Mouse (Mus musculus) granulocyte monocyte progenitor cell, adult 5-6 weeks (primary cell): Measurements from ENCODE around the gene Hhipl1. TPM values are rescaled to one million over a fixed set of nuclear protein-coding genes. Genes with fewer than 3 reads are reported as not detected.

ENCODE experiments used
- ATAC-seq: replicated peaks from 2 replicates; pipeline ENCODE4 v1.8.0; 2016; ENCODE audit warnings: mild to moderate bottlenecking, moderate TSS enrichment, inconsistent platforms; ENCODE audit not compliant: poor library complexity, severe bottlenecking
- total RNA-seq, 2 experiments: library from RNA; stranded (forward) in 1 of 2; stranded (reverse) in 1 of 2; fragments of 200-712, 200-1000 nt in 1 of 2; fragments of >200 nt in 1 of 2; fragmentation: Nextera tagmentation in 1 of 2; gene quantifications; 2 replicates each; pipeline ENCODE4 v1.2.3; 2014 to 2017

Gene Hhipl1
- total RNA-seq, 2 experiments from 2014 or later, result not detected

- no peak for ATAC-seq
Measured at GRCm38 (mm10) chr12:108350931-108351330, 44.9 kb downstream of the Hhipl1 start.

DNA sequence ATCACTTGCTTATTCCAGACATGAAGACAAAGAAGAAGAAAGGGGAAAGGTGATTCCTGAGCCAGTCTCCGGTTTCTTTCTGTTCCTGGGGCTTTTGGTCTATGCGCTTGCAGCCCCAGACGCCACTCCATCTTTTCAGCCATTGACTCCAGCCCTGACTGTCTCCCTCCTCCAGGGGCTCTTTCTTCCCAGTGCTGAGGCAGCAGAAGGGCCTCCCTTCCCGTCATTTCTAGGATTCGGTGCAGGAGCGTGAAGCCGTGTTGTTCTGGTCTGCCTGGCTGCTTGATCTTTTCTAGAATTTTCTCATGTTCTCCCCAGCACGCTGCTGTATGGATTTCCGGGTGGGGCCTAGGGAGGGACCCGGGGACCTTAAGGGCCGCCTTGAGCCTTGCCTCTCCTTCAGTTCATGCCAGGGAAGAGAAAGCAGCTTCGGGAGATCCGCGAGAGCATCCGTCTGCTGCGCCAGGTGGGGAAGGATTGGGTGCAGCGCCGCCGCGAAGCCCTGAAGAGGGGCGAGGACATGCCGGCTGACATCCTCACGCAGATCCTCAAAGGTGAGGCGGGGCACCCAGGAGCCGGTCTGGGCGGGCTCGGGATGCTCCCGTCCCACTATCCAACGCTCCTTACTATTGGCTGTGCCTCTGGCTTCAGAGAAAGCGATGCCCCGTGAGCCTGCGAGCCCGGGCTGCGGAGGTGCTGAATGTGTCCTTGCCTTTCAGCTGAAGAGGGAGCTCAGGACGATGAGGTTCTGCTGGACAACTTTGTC lies 46.5 kb downstream of the Hhipl1 start:
- no peak for ATAC-seq

- no peak for ATAC-seq
Measured at GRCm38 (mm10) chr12:108354284-108354683, 48.2 kb downstream of the Hhipl1 start.

- no peak for ATAC-seq
Measured at GRCm38 (mm10) chr12:108355271-108355670, 49.2 kb downstream of the Hhipl1 start.

GRCm38 (mm10) chr12:108355986-108356385 lies 49.9 kb downstream of the Hhipl1 start:
- ATAC-seq, result no peak

DNA sequence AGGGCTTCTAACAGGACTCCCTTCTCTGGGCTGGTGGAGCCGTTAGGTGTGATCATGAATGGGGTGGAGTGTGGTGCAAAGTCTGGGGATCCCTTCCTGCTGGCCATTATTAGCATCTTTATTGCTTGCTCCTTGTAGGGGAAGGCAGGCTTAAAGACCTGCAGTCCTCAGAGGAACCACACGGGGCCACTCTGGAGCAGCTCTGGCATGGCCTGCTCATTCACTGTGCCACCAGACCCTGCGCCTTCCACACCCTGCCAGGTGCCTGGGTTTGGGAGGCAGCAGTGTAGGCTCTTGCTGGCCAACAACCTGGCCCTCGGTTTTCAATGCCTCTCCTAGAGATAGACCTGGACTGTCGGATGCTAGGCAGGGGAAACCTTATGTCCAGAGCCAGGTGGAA lies 57.7 kb downstream of the Hhipl1 start:
- peak; percentile 91 for ATAC-seq

DNA sequence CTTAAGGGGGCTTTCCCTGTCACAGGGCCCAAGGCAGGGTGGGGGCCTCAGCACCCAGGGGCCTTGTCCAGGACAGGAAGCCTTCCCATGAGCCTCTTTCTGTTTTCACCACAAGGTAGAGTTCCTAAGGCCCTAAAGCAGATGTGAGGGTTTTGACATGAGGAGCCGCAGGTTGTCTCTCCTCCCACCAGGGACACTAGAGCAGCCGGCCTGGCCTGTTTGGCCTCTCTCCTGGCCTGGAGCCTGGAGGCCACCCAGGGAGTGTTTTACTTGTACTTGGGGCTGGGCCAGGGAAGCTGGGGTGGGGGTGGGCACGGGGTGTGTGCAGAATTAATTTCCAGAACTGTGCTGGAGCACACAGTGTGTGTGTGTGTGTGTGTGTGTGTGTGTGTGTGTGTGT lies 59.3 kb downstream of the Hhipl1 start:
- no peak for ATAC-seq

DNA sequence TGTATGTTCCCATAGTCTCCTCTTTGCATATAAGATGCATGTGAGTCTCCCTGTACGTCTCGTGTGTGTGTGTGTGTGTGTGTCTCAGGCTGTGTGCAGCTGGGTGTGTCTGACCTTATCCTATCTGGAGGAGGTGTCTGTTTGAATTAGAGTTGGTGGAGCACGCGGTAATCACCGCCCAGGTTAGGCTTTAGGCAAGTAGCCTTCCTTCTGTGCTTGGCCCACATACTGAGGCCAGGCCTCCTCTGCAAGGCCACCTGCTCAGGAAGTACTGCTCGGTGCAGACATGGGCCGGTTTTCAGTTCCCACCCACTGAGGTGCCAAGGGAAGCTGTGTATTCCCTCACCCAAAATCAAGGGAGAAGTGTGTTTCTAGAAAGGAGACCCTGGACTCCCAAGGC lies 59.8 kb downstream of the Hhipl1 start:
- ATAC-seq, result no peak

DNA sequence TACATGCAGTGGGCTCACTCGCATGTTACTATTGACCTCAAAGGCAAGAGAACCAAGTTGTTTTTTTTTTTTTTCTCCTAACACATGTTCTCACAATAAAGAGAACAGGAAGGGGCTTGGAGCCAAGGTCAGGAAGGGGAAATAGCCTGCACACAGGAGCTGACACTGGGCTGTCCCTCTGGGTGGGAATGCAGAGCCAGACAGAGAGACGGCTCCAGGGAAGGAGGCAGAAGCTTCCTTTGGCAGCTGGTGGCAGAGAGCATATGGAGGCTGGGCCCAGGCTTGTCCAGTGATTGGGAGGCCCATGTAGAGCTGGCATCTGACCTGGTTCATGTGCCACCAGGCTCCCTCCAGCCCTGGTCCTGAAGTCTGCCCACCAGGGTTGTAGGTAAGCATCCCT lies 61.8 kb downstream of the Hhipl1 start:
- no peak for ATAC-seq

GRCm38 (mm10) chr12:108368921-108369320 lies 62.9 kb downstream of the Hhipl1 start:
- ATAC-seq, result no peak

DNA sequence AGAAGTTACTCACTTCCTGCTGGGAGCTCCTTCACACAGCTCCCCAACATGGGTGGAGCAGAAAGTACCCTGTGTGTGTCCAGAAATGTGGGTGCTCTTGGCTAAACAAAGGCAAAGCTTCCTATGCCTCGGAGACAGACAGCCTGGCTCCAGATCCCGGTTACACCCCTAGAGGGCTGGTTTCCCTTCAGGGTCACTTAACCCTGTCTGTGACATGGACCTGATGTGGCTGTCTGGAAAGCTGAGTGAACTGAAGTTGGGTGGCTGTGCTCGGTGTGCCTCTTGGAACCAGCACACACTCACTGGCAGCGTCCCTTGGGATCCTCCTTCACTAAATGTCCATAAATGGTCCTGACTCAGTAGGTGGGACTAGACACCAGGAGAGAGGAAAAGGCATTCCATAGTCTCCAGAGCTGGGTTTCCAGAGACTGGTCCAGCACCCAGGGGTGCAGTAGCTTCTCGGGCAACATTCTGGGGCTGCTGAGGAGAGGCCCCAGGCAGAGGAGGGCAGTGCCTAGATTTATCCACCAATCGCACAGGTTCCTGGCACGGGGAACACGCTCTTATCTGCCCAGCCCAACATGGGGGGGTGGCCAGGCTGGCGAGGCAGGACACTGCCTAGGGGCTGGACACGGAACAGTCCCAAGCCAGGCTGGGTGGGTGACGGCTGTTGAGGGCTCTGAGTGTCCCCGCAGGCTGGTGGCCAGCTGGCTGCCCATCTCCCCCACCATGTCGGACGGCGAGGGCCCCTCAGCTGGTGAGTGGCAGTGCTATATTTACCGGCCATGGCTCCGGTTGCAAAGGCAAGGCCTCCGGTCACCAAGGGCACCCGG lies 64.7 kb downstream of the Hhipl1 start, which contains the start of gene Eml1:
Gene Eml1, plus strand, starts transcription at position 362 of the 833 bp plus-strand sequence.
- ATAC-seq, result no peak; the same call in 1 of the 2 replicates

DNA sequence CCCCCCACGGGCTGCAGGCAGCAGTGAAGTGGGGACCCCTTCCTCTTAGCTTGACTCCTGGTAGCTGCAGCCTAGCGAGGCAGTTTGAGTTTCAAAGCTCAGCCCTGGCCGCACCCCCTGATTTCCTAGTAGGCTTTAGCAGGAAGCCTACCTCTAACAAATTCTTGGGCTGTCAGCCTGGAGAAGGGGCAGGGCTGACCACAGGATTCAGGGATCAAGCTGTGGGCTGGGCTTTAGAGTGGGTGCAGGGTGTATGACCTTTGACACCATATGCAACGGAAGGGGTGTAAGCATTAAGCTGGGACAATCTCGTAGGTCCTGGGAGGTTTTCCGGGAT lies 65.3 kb downstream of the Hhipl1 start:
- no peak for ATAC-seq

DNA sequence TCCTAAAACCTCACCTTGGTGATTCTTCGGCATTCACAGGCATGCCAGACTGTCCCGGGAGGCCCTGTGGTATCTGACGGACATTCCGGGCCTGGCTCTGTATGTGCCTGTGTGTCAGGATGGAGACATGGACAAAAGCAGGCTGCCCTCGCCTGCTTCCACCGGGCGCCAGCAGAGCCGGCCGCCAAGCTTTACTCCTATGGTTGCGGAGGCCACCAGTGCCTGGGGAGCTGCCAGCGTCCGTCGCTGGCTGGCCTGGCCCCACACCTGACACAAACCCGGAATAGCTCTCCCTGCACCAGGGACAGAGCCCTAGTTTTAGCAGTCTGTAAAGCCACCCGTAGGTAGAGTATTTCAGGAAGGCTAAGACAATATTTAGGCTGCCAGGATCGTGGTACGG lies 66.2 kb downstream of the Hhipl1 start:
- no peak for ATAC-seq

DNA sequence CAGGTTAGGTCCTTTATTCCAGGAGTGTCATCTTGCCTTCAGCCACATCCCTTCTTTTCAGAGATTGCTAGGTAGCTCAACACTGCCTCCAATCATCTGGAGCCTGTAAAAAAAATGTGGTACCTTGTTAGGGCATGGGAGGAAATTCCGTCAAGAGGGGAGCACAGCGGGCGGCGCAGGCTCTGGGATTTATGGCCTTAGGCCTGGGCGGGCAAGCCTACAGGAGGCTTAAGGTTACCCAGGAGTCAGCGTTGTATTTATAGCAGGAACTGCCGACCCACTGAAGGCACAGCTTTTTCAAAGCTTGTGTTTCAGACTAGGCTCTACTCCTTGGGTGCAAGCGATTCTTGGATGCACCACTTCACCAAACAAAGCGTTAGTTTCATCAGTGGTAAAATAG lies 67.5 kb downstream of the Hhipl1 start:
- no peak for ATAC-seq

- no peak for ATAC-seq
Measured at GRCm38 (mm10) chr12:108374689-108375088, 68.6 kb downstream of the Hhipl1 start.

GRCm38 (mm10) chr12:108378379-108379133 lies 72.5 kb downstream of the Hhipl1 start:
- no peak for ATAC-seq

Other genes with a start within 250 kb of the Hhipl1 start
- 52.4 and 54.4 TPM in 2 replicates for gene Setd3, start 127.0 kb upstream of the Hhipl1 start, total RNA-seq (2014; fragmentation: Nextera tagmentation)
- 72.8 and 78.1 TPM in 2 replicates for gene Setd3, start 127.0 kb upstream of the Hhipl1 start, total RNA-seq (2017)
- gene Ccnk, start 126.7 kb upstream of the Hhipl1 start, total RNA-seq (2014; fragmentation: Nextera tagmentation), result 62.2 and 74.2 TPM in 2 replicates
- gene Ccnk, start 126.7 kb upstream of the Hhipl1 start, total RNA-seq (2017), result 7.4 and 15.4 TPM in 2 replicates
- 0.95 and 1.7 TPM in 2 replicates for gene Ccdc85c, start 30.8 kb upstream of the Hhipl1 start, total RNA-seq (2014; fragmentation: Nextera tagmentation)
- gene Ccdc85c, start 30.8 kb upstream of the Hhipl1 start, total RNA-seq (2017), result 0.90 and 2.4 TPM in 2 replicates
- not detected in 2 replicates for gene Cyp46a1, start 28.1 kb downstream of the Hhipl1 start, total RNA-seq (2014; fragmentation: Nextera tagmentation)
- gene Cyp46a1, start 28.1 kb downstream of the Hhipl1 start, total RNA-seq (2017), result not detected in 2 replicates
- gene Eml1, start 64.7 kb downstream of the Hhipl1 start, total RNA-seq (2014; fragmentation: Nextera tagmentation), result not detected in 2 replicates
- gene Eml1, start 64.7 kb downstream of the Hhipl1 start, total RNA-seq (2017), result not detected in 2 replicates
- 42.1 and 57.0 TPM in 2 replicates for gene Evl, start 248.4 kb downstream of the Hhipl1 start, total RNA-seq (2014; fragmentation: Nextera tagmentation)
- 35.8 and 39.1 TPM in 2 replicates for gene Evl, start 248.4 kb downstream of the Hhipl1 start, total RNA-seq (2017)